Mouse (Mus musculus) activated CD4-positive, CD25-positive, alpha-beta regulatory T cell (primary cell): ENCODE data around the gene Gucy1a1. TPM values are rescaled to one million over a fixed set of nuclear protein-coding genes. Genes with fewer than 3 reads are reported as not detected.

Experiments
- polyA plus RNA-seq, 2 experiments: library from polyadenylated mRNA; unstranded; fragments of 100-300 nt; shearing (Covaris generic); gene quantifications; one replicate each; pipeline ENCODE4 v1.2.1; 2017

Gene Gucy1a1
- 10 to 100 TPM in 1 of 2 experiments, 1 to 10 TPM in 1; 1.3 to 11.2 TPM for polyA plus RNA-seq

DNA sequence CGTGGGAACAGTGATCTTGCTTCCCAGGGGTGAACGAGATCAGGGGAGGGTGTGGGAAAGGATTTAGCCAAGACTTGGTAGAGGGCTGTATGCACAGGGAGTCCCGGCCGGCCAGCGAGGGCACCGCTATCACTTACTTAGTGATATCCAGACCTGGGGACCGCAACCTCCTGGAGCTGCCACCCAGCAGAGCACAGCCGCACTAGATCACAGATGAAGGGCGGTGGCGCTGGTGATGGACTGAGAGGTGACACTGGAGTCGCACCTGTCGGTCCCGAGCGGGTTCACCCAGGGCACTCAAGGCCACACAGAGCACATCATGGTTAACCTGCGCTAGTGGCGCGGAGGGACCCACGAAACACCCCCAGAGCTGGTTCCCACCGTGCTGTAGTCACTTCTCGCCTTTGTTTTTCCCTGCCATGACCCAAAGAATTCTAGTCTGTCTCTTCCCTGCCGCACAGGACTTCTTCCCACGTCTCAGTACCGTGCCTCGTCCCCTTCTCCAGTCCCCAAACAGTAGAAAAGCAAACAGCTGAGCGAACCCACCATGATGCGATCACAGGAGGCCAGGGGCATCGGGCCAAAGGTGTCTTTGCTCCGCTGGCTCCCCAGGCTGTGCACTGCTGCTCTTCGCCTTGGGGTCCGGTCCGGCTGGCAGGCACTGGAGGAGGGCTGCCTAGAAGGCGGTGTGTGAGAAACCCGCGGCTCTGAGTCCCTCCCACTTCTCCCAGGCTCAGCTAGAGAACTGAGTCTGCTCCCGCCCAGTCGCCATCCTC is at the start of gene Gucy1a1:
Gene Gucy1a1, minus strand, starts transcription at position 664 of the 776 bp plus-strand sequence.

DNA sequence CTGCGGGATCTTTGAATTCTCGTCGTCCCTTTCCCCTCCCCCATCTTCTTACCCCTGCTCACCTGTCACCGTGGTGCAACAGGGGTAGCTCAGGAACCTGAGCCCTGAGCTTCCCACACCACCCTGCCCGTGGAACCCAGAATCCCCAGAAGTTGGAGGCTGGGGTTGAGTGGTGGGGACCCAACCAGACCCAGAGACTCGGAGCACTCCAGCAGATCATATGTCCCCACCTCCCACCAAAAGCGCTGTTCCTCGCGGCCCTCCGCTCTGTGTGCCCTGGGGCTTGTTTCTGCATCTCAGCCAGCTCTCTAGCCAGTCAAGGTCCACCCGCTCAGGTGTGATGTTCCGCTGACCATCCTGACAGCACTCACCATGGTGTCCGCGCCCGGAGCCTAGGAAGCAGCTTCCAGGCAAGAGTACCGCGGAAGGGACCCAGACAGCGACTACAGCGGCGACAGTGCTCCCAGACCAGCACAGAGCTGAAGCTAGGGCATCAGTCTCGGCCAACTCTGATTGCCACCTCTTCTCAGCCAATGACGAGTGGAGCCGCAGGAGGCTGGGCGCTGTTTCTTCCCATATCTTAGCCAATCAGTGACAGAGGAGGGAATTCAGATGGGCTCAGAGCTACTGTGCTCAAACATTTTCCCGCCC is 71.3 kb downstream of the Gucy1a1 start, which contains the start of gene Gucy1b1:
Gene Gucy1b1, minus strand, starts transcription at position 489 of the 651 bp plus-strand sequence.

Other genes starting within 250 kb of the Gucy1a1 start
- 10 to 100 TPM; 43.9 to 52.4 TPM for gene Ctso, start 213.2 kb downstream of the Gucy1a1 start, polyA plus RNA-seq
- 1 to 10 TPM in 1 of 2 experiments, not detected in 1; 1.1 TPM for gene Tdo2, start 169.6 kb downstream of the Gucy1a1 start, polyA plus RNA-seq
- gene Asic5, start 163.5 kb downstream of the Gucy1a1 start, polyA plus RNA-seq, result not detected
- gene Gucy1b1, start 71.1 kb downstream of the Gucy1a1 start, polyA plus RNA-seq, result 1 to 10 TPM in 1 of 2 experiments, under 1 TPM in 1; 0.47 to 8.7 TPM
- gene Map9, start 212.3 kb upstream of the Gucy1a1 start, polyA plus RNA-seq, result 1 to 10 TPM in 1 of 2 experiments, under 1 TPM in 1; 0.74 to 1.2 TPM